Mouse (Mus musculus) heart, postnatal 25 days (tissue): Measurements from ENCODE around the gene Barhl1. TPM values are rescaled to one million over a fixed set of nuclear protein-coding genes. Genes with fewer than 3 reads are reported as not detected.

ENCODE experiments used
- DNase-seq: peaks from one replicate; pipeline ENCODE4 v3.0.0; 2022; ENCODE audit warnings: low spot score
- intact Hi-C: fragments of 180-260 bp; cut with DNase I; formaldehyde crosslinking; loops from one replicate; pipeline ENCODE4 v1.15.1; 2025
- total RNA-seq, 2 experiments: library from RNA; stranded (reverse); gene quantifications; 2 replicates each; pipeline ENCODE4 v1.2.3; 2021

Gene Barhl1
- total RNA-seq, 2 experiments from 2014 or later = not detected

- no peak for DNase-seq
- intact Hi-C loops = no loop called here
These were observed 34.4 kb downstream of the Barhl1 start for GRCm38 (mm10) chr2:28882047-28882446.

GRCm38 (mm10) chr2:28881275-28881674 lies 35.2 kb downstream of the Barhl1 start:
- intact Hi-C loops = no loop called here
- no peak for DNase-seq

GRCm38 (mm10) chr2:28875554-28875953 lies 40.9 kb downstream of the Barhl1 start:
- intact Hi-C loops = no loop called here
- DNase-seq = no peak

DNA sequence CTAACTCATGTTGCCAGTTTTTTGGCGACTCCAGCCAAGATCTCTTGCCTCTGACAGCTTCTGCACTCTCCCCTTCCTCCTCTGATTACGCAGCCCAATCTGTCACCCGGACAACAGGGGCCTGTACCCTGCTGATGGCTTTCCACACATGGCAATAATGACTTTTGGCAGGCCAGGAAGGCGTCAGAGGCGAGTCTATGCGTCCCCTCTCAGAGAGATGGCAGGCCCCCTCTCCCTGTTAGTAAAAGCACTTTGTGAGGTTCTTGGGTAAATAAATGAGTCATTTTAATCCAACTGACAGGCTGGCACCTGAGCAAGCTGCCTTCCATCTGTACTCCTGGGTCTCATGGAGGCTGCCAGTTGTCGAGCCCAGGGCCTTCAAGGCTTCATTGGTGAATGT lies 49.0 kb downstream of the Barhl1 start:
- intact Hi-C loops = no loop called here
- DNase-seq = no peak

GRCm38 (mm10) chr2:28863857-28864256 lies 52.6 kb downstream of the Barhl1 start:
- intact Hi-C loops = no loop called here

DNA sequence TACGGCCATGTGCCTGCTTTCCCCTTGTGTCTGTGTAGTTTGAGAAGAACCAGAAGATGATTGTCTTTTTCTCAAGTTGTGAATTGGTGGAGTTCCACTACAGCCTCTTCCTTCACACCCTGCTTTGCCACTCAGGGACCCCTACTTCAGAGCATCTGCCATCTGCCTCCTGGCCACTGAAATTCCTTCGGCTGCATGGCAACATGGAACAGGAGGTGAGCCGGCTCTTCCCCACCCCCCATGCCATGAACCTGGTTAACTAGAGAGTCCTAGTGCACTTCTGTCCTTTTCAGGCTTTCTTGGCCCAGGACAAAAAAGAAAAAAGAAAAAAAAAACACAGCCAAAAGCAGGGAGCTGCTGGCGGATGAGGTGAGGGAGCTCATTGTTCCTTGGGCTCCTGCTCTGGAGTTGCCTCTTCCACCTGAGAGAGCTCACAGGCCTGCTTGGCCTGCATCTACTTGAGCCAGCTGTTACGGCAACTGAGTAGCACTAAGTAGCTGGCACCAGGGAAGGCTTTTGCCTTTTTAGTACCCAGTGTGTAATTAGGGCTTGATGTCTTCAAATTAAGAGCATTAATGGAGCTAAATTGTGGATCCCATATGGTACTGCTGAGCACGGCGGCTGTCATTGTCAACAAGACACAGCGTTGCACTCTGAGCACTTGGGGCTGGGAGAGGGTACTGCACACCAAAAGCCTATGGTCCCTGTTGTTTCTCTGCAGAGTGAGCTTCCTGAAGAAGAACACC lies 55.6 kb downstream of the Barhl1 start:
- no peak for DNase-seq
- intact Hi-C loops = no loop called here

More at GRCm38 (mm10) chr2:28863857-28864256, 52.6 kb downstream of the Barhl1 start:
- no peak for DNase-seq

DNA sequence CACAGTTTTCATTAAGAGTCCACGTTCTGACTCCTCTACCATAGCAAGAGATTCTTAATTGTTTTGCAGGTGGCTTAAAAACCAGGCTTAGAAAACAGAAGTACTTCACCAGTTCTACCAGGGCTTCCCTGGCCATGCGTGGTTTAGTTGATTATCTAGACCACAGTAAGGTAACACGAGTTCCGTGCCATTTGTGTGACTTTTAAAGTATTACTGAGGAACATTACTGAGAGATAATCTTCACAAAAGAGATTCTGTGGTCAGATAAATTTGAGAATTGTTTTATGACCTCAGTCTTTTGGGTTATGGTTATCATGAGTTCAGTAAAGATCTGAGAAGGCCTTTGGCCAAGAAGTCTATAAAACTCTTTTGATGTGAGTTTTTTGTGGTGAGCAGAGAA lies 57.2 kb downstream of the Barhl1 start:
- intact Hi-C loops = loop anchor here (5.0 kb wide), 1 partner anchor 102 kb away; no protein-coding TSS in a partner anchor
- no peak for DNase-seq

Other genes with a start within 250 kb of the Barhl1 start
- under 1 TPM in 1 of 2 experiments, not detected in 1; 0.52 TPM for gene Spaca9, start 216.9 kb downstream of the Barhl1 start, total RNA-seq
- not detected for gene Ak8, start 216.5 kb downstream of the Barhl1 start, total RNA-seq
- gene Gtf3c4, start 76.3 kb downstream of the Barhl1 start, total RNA-seq = 10 to 100 TPM; 18.7 to 20.3 TPM
- gene Ddx31, start 76.3 kb downstream of the Barhl1 start, total RNA-seq = 1 to 10 TPM; 2.7 to 3.4 TPM
- gene Cfap77, start 138.4 kb upstream of the Barhl1 start, total RNA-seq = not detected
- 1 to 10 TPM; 6.1 to 7.2 TPM for gene Ttf1, start 143.6 kb upstream of the Barhl1 start, total RNA-seq
- gene Setx, start 207.5 kb upstream of the Barhl1 start, total RNA-seq = 10 to 100 TPM; 29.8 to 35.0 TPM